Mouse (Mus musculus) embryo, embryonic 9.5 days (tissue): ENCODE results near the gene Aen.

Experiments used
- DNase-seq: peaks from one replicate; pipeline ENCODE4 v3.0.0-alpha.2; 2017; ENCODE audit errors: extremely low spot score

The Aen gene

GRCm38 (mm10) chr7:78893917-78894316 is 1.7 kb upstream of the Aen start:
- DNase-seq, result no peak

GRCm38 (mm10) chr7:78895021-78895652 is 517 bp upstream of the Aen start:
- no peak for DNase-seq

GRCm38 (mm10) chr7:78897567-78897966 is 1.9 kb downstream of the Aen start:
- no peak for DNase-seq

GRCm38 (mm10) chr7:78903174-78903870 is 7.7 kb downstream of the Aen start:
- DNase-seq, result no peak

- no peak for DNase-seq
Measured at GRCm38 (mm10) chr7:78904175-78904574, 8.5 kb downstream of the Aen start.

- DNase-seq, result no peak
Measured at GRCm38 (mm10) chr7:78909026-78909425, 13.4 kb downstream of the Aen start.

- no peak for DNase-seq
Measured at GRCm38 (mm10) chr7:78910336-78911098, 14.9 kb downstream of the Aen start.

GRCm38 (mm10) chr7:78911209-78911608 is 15.6 kb downstream of the Aen start:
- no peak for DNase-seq

GRCm38 (mm10) chr7:78912253-78912973 is 16.8 kb downstream of the Aen start:
- peak; percentile 35 for DNase-seq

- DNase-seq, result no peak
Measured at GRCm38 (mm10) chr7:78912974-78913474, 17.4 kb downstream of the Aen start, which contains the start of gene Isg20. Gene Isg20 (plus strand): TSS chr7:78913424.

- no peak for DNase-seq
Measured at GRCm38 (mm10) chr7:78913649-78914544, 18.2 kb downstream of the Aen start.

- no peak for DNase-seq
Measured at GRCm38 (mm10) chr7:78914545-78914845, 18.8 kb downstream of the Aen start.

GRCm38 (mm10) chr7:78914896-78915510 is 19.3 kb downstream of the Aen start:
- DNase-seq, result no peak

- DNase-seq, result no peak
Measured at GRCm38 (mm10) chr7:78918686-78919085, 23.0 kb downstream of the Aen start.

GRCm38 (mm10) chr7:78922506-78922905 is 26.9 kb downstream of the Aen start:
- no peak for DNase-seq

GRCm38 (mm10) chr7:78924300-78924699 is 28.6 kb downstream of the Aen start:
- peak; percentile 79 for DNase-seq

GRCm38 (mm10) chr7:78924796-78925195 is 29.1 kb downstream of the Aen start:
- DNase-seq, result no peak

- DNase-seq, result no peak
Measured at GRCm38 (mm10) chr7:78925680-78926079, 30.0 kb downstream of the Aen start.

GRCm38 (mm10) chr7:78926156-78926555 is 30.5 kb downstream of the Aen start:
- no peak for DNase-seq

- DNase-seq, result no peak
Measured at GRCm38 (mm10) chr7:78927266-78927665, 31.6 kb downstream of the Aen start.
